Mouse (Mus musculus) cerebellum, adult (tissue): ENCODE data around the gene Stt3b.
"Not testable (repeated sequence)": the region's sequence is repeated elsewhere in the genome, so short reads cannot be mapped to it uniquely, and the experiment has no call there.

Experiments
- ATAC-seq: cut with Nextera tagmentation; 2 replicates; pipeline ENCODE4 v1.9.2; 2017; ENCODE audit warnings: mild to moderate bottlenecking, moderate library complexity, mixed read lengths; ENCODE audit not compliant: insufficient number of reproducible peaks, low FRiP score, low TSS enrichment

Gene Stt3b

GRCm38 (mm10) chr9:115272451-115272850, 37.8 kb downstream of the Stt3b start:
- not testable (repeated sequence) for ATAC-seq

- no peak for ATAC-seq
Measured at GRCm38 (mm10) chr9:115271556-115271955, 38.7 kb downstream of the Stt3b start.

DNA sequence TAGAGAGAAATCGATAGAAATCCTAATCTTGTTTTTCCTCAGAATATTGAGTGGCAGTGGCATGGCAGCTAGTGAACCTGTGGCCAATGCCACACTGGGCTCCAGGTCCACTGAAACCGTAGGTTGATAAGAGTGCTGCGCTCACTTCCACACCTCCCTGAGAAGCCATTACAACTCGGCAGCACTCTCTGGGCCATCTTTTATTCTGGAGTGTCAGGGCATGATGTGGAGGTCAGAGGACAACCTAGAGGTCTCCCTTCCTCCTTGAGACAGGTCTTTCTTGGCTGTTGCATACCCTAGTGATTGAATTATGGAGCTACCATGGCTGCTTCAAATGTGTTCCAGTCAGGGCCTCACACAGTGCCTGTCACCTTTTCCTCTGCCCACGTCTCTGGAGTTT, 48.3 kb downstream of the Stt3b start:
- ATAC-seq, result no peak

- no peak; the same call in 1 of the 2 replicates for ATAC-seq
Measured at GRCm38 (mm10) chr9:115261456-115261855, 48.8 kb downstream of the Stt3b start.

DNA sequence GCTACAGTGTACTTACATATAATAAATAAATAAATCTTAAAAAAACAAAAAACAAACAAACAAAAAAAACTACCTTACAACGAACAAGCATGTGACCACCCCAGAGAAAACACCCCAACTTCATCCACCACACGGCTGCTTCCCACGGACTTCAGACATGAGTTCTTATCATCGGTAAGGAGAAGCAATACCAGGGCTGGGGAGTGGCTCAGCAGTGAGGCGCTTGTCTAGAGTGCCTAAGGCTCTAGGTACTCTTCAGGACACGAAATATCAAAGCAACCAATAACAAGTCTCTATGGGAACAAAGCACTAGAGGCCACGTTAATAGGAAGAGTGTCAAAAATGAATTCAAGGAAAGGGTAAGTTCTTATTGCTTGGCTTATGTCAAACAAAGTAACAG, 49.8 kb downstream of the Stt3b start:
- no peak for ATAC-seq

DNA sequence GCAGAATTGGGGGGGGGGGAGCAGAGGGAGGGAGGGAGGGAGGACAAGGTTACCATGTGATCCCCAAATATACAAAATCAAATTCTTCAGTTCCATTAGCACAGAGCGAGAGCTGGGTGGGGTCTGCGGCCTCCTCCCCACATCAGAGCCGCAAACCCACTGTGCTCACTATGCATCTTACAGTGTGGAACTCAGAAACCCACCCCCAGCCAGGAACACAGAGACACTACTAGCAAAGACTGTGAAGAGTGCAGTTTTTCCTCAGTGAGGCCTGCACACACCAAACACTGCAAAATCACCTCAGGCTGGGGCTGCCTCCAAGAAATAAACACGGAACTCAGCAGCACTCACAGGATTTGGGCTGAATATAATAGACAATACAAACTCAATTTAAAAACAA, 50.4 kb downstream of the Stt3b start:
- ATAC-seq, result no peak

- ATAC-seq, result no peak
Measured at GRCm38 (mm10) chr9:115257733-115258286, 52.4 kb downstream of the Stt3b start.

DNA sequence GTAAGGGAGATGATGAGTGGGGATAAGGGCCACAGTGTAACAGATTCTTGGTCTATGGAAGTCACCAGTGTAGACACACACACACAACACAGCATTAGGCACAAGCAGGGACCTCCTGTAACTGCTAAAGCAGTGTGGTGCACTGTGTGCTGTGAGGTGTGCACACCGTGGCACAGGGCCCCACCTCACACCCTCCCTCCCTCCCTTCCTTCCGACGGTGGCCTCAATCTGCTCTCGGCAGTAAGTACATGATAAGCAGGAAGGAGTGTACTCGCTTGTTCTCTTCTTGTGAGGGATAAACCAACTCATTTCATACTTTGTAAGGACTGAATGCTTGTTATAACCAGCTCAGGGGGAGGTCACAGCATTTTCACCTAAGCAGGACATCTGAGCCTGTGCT, 61.1 kb downstream of the Stt3b start:
- ATAC-seq, result no peak

GRCm38 (mm10) chr9:115245092-115245491, 65.1 kb downstream of the Stt3b start:
- no peak for ATAC-seq

GRCm38 (mm10) chr9:115243630-115244029, 66.6 kb downstream of the Stt3b start:
- ATAC-seq, result no peak

GRCm38 (mm10) chr9:115239861-115240260, 70.4 kb downstream of the Stt3b start:
- ATAC-seq, result no peak

- ATAC-seq, result no peak
Measured at GRCm38 (mm10) chr9:115237943-115238342, 72.3 kb downstream of the Stt3b start.

DNA sequence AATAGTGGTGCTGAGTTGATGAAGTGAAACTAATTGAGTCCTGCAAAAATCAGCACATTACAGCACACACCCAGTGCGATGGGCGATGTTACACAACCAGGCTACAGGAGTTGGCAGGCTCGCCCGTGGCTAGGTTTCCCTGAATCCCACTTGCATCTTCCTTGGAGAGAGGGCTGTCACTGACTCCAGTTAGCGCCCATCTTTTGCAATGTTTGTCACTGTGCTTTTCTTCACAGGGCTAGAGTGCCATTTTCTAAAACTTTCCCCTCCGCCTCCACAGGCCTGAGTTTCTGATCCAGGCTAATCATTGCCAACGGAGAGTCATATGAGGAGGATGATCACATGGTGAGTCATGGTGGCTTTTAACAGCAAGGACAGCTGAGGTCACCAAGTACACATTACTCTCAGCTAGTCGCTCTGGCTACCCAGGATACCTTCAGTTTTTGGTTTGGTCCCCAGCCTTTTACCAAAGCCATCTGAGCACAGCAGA, 73.8 kb downstream of the Stt3b start:
- no peak for ATAC-seq

DNA sequence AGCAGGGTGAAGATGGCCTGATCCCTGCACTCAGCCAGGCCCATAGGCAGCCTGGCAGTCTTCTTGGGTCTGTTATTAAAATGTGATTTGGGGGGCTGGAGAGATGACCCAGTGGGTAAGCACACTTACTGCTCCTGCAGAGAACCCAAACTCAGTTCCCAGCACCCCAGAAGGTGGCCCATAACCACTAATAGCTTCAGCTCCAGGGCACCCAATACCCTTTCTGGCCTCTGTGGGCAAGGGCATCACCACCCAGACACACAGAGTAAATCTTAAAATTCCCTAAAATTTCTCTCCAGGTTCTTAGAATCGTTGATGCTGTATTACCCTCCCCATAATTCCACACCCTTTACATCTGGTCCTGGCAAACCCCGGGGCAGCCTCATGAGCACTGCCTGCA, 75.7 kb downstream of the Stt3b start:
- ATAC-seq, result no peak

DNA sequence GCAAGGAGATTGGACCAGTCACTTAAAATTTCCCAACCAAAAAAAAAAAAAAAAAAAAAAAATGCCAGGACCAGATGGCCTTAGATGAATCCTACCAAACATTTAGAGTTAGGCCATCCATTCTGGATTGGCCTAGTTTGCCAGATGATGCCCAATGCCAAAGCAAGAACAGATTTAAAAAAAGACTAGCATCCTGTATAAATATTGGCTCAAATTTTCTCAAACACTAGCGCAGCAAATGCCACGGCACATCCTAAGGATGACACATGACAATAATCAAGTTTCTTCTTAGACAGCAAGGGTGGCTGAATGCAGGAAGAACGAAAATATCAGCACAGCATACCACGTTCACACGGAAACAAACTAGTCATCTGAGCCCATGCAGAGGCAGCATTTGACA, 76.5 kb downstream of the Stt3b start:
- no peak for ATAC-seq

DNA sequence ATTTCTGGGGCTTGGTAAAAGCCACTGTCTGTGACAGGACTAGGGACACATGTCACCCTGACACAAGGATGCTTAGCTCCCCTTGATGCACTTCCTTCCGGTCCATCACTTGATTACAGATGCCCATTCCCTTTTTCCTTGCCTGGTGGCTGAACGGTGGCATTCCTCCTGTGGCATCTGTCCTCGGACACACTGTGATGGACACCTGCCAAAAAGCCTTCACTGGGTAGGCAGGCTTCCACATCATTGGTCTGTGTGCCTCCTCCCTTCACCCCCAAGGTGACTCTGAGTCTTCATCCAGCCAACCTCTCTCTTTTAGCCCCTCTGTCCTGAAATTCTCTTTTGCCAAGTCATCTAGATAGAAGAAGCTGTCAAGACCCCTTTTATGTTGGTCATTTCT, 78.7 kb downstream of the Stt3b start:
- ATAC-seq, result no peak

GRCm38 (mm10) chr9:115230141-115230540, 80.1 kb downstream of the Stt3b start:
- no peak for ATAC-seq

- ATAC-seq, result no peak
Measured at GRCm38 (mm10) chr9:115229676-115230075, 80.5 kb downstream of the Stt3b start.

DNA sequence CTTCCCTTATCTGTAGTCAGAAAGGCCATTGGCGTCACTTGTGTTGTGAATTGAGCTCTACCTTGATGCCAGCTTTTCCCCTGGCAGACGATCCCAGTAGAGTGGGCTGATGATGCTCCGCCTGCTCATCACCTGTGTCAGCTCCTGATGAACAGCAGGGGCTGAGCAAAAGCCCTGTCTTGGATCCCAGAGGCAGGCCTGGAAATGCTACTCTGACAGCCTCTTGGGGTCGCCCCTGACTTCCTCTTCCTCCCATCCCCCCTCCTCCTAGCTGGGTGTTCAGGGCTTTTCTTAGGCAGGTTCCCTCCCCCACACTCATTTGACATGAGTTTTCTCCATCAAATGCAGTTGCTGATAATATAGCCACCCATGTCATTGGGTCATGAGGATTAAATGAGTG, 81.1 kb downstream of the Stt3b start:
- ATAC-seq, result no peak

GRCm38 (mm10) chr9:115224744-115225354, 85.4 kb downstream of the Stt3b start:
- no peak for ATAC-seq

- ATAC-seq, result no peak
Measured at GRCm38 (mm10) chr9:115221265-115221664, 89.0 kb downstream of the Stt3b start.

DNA sequence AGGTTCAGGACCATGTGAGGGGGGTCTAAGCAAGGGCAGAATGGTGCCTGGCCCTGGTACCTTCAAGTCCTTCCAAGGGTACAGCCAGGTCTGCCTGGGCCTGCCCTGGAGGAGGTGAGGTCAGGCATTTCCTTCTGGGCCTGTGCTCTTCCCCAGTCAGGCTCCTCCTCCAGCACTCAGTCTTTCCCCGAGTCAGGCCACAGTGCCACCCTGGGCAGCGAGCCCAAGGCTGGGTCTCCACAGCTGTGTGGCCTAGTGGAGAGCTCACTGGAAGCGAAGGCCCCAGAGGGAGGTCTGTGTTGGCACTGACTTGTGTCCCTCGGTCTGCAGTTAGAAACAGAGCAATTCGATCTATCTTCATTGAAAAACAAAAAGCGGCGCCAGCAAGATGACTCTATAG, 89.8 kb downstream of the Stt3b start:
- ATAC-seq, result no peak
